Mouse (Mus musculus): ENCODE measurements around the gene Terf2ip. TPM values are rescaled to one million over a fixed set of nuclear protein-coding genes. Genes with fewer than 3 reads are reported as not detected.

The Terf2ip gene
- 21.3 and 22.9 TPM in 2 replicates for polyA plus RNA-seq (2014; fragmentation: Nextera tagmentation; extraction: Ambion mirVana)

DNA sequence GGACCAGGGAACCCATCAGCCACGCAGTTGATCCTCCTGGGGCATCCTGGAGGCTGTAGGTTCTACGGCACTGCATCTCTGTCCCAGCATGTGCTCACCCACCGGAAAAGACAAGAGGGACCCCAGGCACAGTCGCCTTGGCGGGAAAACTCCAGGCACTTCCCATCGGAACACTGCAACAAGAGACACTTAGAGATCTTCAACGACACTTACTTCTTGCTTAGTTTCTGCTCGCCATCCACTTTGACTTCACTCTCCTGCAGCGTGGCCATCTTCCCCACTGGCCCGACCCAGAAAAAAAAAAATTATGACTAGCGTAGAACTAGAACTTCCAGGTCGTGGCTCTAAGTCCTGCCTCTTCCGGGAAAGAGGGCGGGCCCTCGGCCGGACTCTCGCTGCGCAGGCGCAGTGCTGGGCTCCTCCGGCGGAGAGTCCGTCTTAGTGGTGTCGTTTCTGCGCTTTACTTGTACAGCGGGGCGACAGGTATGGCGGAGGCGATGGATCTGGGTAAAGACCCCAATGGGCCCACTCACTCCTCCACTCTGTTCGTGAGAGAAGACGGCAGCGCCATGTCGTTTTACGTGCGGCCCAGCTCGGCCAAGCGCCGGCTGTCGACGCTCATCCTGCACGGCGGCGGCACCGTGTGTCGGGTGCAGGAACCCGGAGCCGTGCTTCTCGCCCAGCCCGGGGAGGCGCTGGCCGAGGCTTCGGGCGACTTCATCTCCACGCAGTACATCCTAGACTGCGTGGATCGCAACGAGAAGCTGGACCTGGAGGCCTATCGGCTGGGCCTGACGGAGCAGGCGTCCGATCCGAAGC lies at the start of gene Terf2ip, which contains the start of gene Kars:
Gene Terf2ip (plus strand): TSS at position 402 of the 819 bp plus-strand sequence.
Gene Kars (minus strand): TSS at position 327 of the 819 bp plus-strand sequence.
- 0% methylated on average over 61 of the region's 61 CpGs for WGBS
- Histone ChIP-seq H3K9ac (ENCODE audit: low read length) (peak within 1 kb of the TSS; percentile 85), H3K4me1 (replicated peaks; ENCODE audit: control insufficient read depth, insufficient read depth, low read length) (peaks cover 17% of the 10 kb centered on the region), H3K27me3 (replicated peaks; ENCODE audit: control insufficient read depth, insufficient read depth, low read length) (no peaks in the 10 kb centered on the region), H3K4me2 (ENCODE audit: low read length) (peak within 1 kb of the TSS; percentile 91), H3K9me3 (ENCODE audit: control insufficient read depth, low read length) (no peaks in the 10 kb centered on the region), H3K36me3 (ENCODE audit: control insufficient read depth, insufficient read depth, low read length) (peaks cover 11% of the 10 kb centered on the region), H3K27ac (ENCODE audit: low read depth) (peak within 1 kb of the TSS; percentile 73), H3K4me3 (ENCODE audit: low read depth, low read length) (peak within 1 kb of the TSS; percentile 99)
- ATAC-seq (replicated peaks; ENCODE audit: low FRiP score, low TSS enrichment, low read depth) (peak; percentile 91), DNase-seq (ENCODE audit: low spot score) (peak; percentile 94)

DNA sequence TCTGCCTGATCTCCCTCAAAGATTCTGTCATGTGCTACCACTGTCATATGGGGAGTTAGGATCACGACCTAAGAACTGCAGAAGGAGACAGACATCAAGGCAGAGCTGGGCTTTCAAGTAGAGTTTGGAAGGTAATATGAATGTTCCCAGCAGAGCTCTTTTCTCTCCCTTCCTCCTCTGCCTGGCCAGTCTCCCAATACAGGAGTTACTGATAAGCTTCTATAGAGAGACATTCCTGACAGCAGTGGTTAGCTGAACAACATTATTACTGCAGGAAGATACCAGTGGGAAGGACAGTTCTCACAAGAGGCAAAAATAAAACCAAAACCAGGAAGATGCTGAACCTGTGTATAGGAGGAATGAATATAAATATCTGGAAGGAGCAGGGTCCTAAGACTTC lies 48.6 kb upstream of the Terf2ip start:
- H3K4me1 ChIP-seq (replicated peaks; ENCODE audit: control insufficient read depth, insufficient read depth, low read length) = no peaks in the 10 kb centered on the region
- H3K27ac ChIP-seq (ENCODE audit: low read depth) = no peak overlapping the region
- no peak overlapping the region for H3K4me2 ChIP-seq (ENCODE audit: low read length)
- no peak overlapping the region for H3K9ac ChIP-seq (ENCODE audit: low read length)
- ATAC-seq (replicated peaks; ENCODE audit: low FRiP score, low TSS enrichment, low read depth) (no peak), DNase-seq (ENCODE audit: low spot score) (no peak)
- 60% methylated on average over 1 of the region's 1 CpGs for WGBS
- H3K4me3 ChIP-seq (ENCODE audit: low read depth, low read length) = no peak overlapping the region
- H3K36me3 ChIP-seq (ENCODE audit: control insufficient read depth, insufficient read depth, low read length) = peaks cover 14% of the 10 kb centered on the region; the same call in 1 of the 2 replicates
- H3K9me3 ChIP-seq (ENCODE audit: control insufficient read depth, low read length) = no peaks in the 10 kb centered on the region
- H3K27me3 ChIP-seq (replicated peaks; ENCODE audit: control insufficient read depth, insufficient read depth, low read length) = no peaks in the 10 kb centered on the region

DNA sequence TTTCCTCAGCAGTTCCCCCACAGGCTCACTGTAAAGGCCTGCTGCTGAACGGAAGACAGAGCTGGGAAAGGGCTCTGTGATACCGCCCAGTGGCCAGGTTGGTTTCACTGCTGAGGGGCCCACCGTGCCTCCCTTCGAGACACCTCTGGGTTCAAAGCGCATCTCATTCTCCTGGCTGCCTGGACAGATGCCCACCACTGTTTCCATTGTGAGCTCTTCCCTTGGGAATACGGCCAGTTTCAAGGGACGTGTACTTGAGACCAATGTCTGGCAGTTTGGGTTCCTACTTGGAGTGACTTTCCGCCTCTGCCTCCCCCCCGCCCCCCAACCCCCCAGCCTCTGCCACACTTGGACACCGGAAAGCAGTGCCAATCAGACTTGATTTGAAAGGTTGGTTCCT lies 48.1 kb upstream of the Terf2ip start:
- Histone ChIP-seq H3K4me1 (replicated peaks; ENCODE audit: control insufficient read depth, insufficient read depth, low read length) (no peaks in the 10 kb centered on the region), H3K27ac (ENCODE audit: low read depth) (no peak overlapping the region), H3K9me3 (ENCODE audit: control insufficient read depth, low read length) (no peaks in the 10 kb centered on the region), H3K4me3 (ENCODE audit: low read depth, low read length) (no peak overlapping the region), H3K27me3 (replicated peaks; ENCODE audit: control insufficient read depth, insufficient read depth, low read length) (no peaks in the 10 kb centered on the region), H3K9ac (ENCODE audit: low read length) (no peak overlapping the region), H3K36me3 (ENCODE audit: control insufficient read depth, insufficient read depth, low read length) (peaks cover 19% of the 10 kb centered on the region; the same call in 1 of the 2 replicates), H3K4me2 (ENCODE audit: low read length) (no peak overlapping the region)
- WGBS = 75% methylated on average over 10 of the region's 10 CpGs
- DNase-seq (ENCODE audit: low spot score) (no peak), ATAC-seq (replicated peaks; ENCODE audit: low FRiP score, low TSS enrichment, low read depth) (no peak)

- Histone ChIP-seq H3K27me3 (replicated peaks; ENCODE audit: control insufficient read depth, insufficient read depth, low read length) (no peaks in the 10 kb centered on the region), H3K9ac (ENCODE audit: low read length) (no peak overlapping the region), H3K4me2 (ENCODE audit: low read length) (no peak overlapping the region), H3K36me3 (ENCODE audit: control insufficient read depth, insufficient read depth, low read length) (peaks cover 20% of the 10 kb centered on the region; the same call in 1 of the 2 replicates), H3K4me3 (ENCODE audit: low read depth, low read length) (no peak overlapping the region), H3K9me3 (ENCODE audit: control insufficient read depth, low read length) (no peaks in the 10 kb centered on the region), H3K27ac (ENCODE audit: low read depth) (no peak overlapping the region), H3K4me1 (replicated peaks; ENCODE audit: control insufficient read depth, insufficient read depth, low read length) (no peaks in the 10 kb centered on the region)
- ATAC-seq (replicated peaks; ENCODE audit: low FRiP score, low TSS enrichment, low read depth) (no peak), DNase-seq (ENCODE audit: low spot score) (no peak)
- WGBS = 84% methylated on average over 4 of the region's 4 CpGs
These were observed 47.7 kb upstream of the Terf2ip start for GRCm38 (mm10) chr8:111963546-111963945.

DNA sequence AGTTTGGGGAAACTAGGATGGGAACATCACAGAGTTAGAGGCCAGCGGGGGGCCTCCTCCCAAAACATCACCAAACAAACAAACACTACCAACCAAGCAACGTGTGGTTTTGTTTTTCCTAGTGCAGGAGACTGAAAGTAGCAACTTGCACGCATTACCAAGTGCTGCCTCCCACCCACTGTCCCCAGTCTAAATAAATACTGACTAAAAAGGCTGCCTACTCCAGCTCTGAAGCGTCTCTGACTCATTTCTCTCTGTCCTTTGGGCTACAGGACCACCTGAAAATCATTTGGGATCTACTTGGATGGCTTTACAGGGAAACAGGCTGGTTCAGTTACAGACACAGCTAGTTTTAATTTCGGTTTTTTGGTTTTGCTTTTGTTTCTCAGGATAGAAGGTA lies 46.8 kb upstream of the Terf2ip start:
- no peak for ATAC-seq (replicated peaks; ENCODE audit: low FRiP score, low TSS enrichment, low read depth)
- Histone ChIP-seq H3K27ac (ENCODE audit: low read depth) (no peak overlapping the region), H3K9me3 (ENCODE audit: control insufficient read depth, low read length) (no peaks in the 10 kb centered on the region), H3K4me2 (ENCODE audit: low read length) (no peak overlapping the region), H3K4me3 (ENCODE audit: low read depth, low read length) (no peak overlapping the region), H3K4me1 (replicated peaks; ENCODE audit: control insufficient read depth, insufficient read depth, low read length) (no peaks in the 10 kb centered on the region), H3K9ac (ENCODE audit: low read length) (no peak overlapping the region), H3K36me3 (ENCODE audit: control insufficient read depth, insufficient read depth, low read length) (peaks cover 17% of the 10 kb centered on the region; the same call in 1 of the 2 replicates), H3K27me3 (replicated peaks; ENCODE audit: control insufficient read depth, insufficient read depth, low read length) (no peaks in the 10 kb centered on the region)
- 59% methylated on average over 5 of the region's 5 CpGs for WGBS
- no peak for DNase-seq (ENCODE audit: low spot score)

DNA sequence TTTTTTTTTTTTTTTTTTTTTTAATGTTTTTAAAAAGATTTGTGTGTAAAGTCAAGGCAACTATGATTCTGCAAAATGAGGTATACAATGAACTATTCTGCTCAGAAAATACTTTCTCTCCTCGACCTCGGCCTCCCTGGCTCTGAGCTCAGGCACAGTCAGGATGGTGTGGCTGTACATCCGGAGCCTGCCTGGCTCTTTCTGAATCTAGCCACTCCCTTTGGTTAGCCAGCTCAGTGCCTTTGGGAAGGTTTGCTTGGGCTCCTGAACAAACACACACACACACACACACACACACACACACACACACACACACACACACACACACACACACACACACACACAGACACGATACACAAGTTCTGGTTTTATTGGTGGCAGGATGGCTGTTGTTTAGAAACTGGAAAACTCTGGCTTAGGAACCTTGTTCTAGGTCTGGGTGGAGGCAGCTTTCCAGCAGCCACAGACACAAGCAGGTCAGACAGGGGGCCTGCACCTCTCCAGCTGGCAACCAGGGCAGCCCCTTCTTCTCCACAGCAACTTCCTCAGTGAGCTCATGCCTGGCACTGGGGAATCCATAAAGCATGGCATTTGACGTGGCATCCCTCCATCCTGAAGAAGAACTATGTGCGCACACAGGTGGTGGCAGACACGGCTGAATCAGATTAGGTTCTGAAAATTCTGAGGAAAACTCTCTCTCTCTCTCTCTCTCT lies 46.2 kb upstream of the Terf2ip start:
- no peak for DNase-seq (ENCODE audit: low spot score)
- no peak overlapping the region for H3K27ac ChIP-seq (ENCODE audit: low read depth)

DNA sequence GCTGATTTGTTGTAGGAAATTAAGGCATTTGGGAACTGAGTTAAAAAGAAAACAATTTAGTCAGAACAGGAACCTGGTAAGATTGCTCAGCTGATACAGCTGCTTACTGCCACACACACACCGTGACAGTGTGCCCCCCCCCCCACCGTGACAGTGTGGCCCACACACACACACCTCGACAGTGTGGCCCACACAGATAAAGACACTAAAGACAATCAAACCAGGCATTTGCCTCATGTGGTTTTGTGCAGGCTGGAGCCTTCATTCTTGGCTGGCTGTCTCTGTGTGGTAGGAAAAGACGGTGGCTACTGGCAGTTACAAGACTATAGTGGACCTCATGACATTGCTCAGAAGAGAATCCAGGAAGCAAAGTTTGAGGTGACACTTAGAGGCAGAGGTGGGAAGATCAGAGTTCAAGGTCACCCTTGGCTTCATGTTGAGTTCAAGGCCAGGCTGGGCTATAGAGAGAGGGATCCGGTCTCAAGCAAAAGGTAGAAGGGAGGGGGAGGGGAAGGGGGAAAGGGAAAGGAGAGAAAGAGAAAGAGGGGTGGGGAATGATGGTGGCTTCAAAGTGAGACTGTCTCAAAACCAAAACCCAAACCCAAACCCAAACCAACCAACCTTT lies 43.8 kb upstream of the Terf2ip start:
- Histone ChIP-seq H3K9me3 (ENCODE audit: control insufficient read depth, low read length) (no peaks in the 10 kb centered on the region), H3K4me3 (ENCODE audit: low read depth, low read length) (no peak overlapping the region), H3K27me3 (replicated peaks; ENCODE audit: control insufficient read depth, insufficient read depth, low read length) (no peaks in the 10 kb centered on the region), H3K9ac (ENCODE audit: low read length) (no peak overlapping the region), H3K4me2 (ENCODE audit: low read length) (no peak overlapping the region), H3K36me3 (ENCODE audit: control insufficient read depth, insufficient read depth, low read length) (peaks cover 12% of the 10 kb centered on the region; the same call in 1 of the 2 replicates), H3K4me1 (replicated peaks; ENCODE audit: control insufficient read depth, insufficient read depth, low read length) (no peaks in the 10 kb centered on the region), H3K27ac (ENCODE audit: low read depth) (no peak overlapping the region)
- WGBS = 91% methylated on average over 5 of the region's 5 CpGs
- ATAC-seq (replicated peaks; ENCODE audit: low FRiP score, low TSS enrichment, low read depth) (no peak), DNase-seq (ENCODE audit: low spot score) (no peak)

More for the DNA sequence above, 46.2 kb upstream of the Terf2ip start:
- Histone ChIP-seq H3K9me3 (ENCODE audit: control insufficient read depth, low read length) (no peaks in the 10 kb centered on the region), H3K9ac (ENCODE audit: low read length) (no peak overlapping the region), H3K4me1 (replicated peaks; ENCODE audit: control insufficient read depth, insufficient read depth, low read length) (no peaks in the 10 kb centered on the region), H3K27me3 (replicated peaks; ENCODE audit: control insufficient read depth, insufficient read depth, low read length) (no peaks in the 10 kb centered on the region), H3K4me2 (ENCODE audit: low read length) (no peak overlapping the region), H3K4me3 (ENCODE audit: low read depth, low read length) (no peak overlapping the region), H3K36me3 (ENCODE audit: control insufficient read depth, insufficient read depth, low read length) (peaks cover 15% of the 10 kb centered on the region; the same call in 1 of the 2 replicates)
- ATAC-seq (replicated peaks; ENCODE audit: low FRiP score, low TSS enrichment, low read depth) = no peak
- WGBS = 65% methylated on average over 7 of the region's 7 CpGs

GRCm38 (mm10) chr8:111968541-111968940 lies 42.7 kb upstream of the Terf2ip start:
- ATAC-seq (replicated peaks; ENCODE audit: low FRiP score, low TSS enrichment, low read depth) (no peak), DNase-seq (ENCODE audit: low spot score) (no peak)
- peaks cover 12% of the 10 kb centered on the region; the same call in 1 of the 2 replicates for H3K36me3 ChIP-seq (ENCODE audit: control insufficient read depth, insufficient read depth, low read length)
- H3K9ac ChIP-seq (ENCODE audit: low read length) = no peak overlapping the region
- WGBS = 85% methylated on average over 10 of the region's 10 CpGs
- no peaks in the 10 kb centered on the region for H3K9me3 ChIP-seq (ENCODE audit: control insufficient read depth, low read length)
- no peaks in the 10 kb centered on the region for H3K4me1 ChIP-seq (replicated peaks; ENCODE audit: control insufficient read depth, insufficient read depth, low read length)
- H3K27ac ChIP-seq (ENCODE audit: low read depth) = no peak overlapping the region
- no peaks in the 10 kb centered on the region for H3K27me3 ChIP-seq (replicated peaks; ENCODE audit: control insufficient read depth, insufficient read depth, low read length)
- no peak overlapping the region for H3K4me3 ChIP-seq (ENCODE audit: low read depth, low read length)
- H3K4me2 ChIP-seq (ENCODE audit: low read length) = no peak overlapping the region
